Mouse (Mus musculus) T-cell, adult 2 months (primary cell): ENCODE data around the gene Pet117.

Experiments used
- DNase-seq: peaks from one replicate; pipeline ENCODE4 v3.0.0; 2022; ENCODE audit warnings: low spot score

The Pet117 gene

DNA sequence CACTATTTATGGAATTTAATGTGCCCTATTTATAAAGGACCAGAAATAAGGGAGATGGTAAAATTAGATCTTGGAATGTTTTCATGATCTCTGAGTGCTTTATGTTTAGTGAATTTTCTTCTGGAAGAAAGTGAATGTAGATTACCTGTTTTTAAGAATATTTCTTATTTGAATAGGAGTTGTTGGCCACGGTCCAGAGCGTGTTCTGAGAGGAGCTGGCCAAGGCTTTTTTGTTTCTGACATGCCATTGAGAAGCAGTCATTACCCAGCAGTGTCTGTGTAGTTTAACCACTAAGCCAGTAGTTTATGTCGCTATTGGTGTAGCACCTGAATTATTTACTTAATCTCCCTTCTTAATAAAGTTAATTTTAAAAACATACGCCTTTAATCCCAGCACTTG, 12.9 kb downstream of the Pet117 start:
- DNase-seq, result no peak

DNA sequence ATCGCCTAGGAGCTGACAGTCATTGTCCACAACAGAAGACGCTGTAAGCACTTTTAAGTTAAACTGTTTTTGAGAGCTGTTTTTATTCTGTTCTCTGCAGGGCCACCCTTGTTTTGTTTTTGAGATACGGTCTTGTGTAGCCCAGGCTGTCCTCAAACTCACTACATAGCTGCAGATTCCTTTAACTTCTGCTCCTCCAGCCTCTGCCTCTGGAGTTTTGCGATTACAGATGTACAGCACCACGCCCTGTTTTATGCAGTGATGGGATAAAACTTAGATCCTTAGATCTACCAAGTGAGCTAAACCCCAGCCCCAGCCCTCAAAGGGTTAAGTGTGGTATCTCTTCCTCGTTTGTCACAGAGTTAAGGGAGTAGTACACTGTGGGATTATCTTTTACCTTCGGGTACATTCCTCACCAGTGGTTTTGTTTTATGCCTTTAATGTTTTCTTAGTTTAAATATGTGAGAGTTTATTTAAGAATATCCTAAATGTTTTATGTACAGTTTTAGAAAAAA, 13.9 kb downstream of the Pet117 start:
- DNase-seq, result no peak

DNA sequence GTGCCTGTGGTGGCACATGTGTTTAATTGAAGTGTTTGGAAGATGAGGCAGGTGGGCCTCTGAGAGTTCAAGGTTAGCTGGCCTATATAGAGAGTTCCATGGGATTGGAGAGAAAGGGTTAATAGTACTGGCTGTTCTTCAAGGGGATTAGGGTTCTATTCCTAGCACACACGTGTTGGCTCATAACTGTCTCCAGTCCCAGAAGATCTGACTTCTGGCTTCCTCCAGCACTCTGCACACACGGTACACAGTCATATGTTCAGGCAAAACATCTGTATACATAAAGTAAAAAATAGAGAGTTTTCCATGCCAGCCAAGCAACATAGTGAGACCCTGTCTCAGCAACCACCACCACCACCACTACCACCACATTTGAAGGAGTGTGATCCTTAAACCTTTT, 17.5 kb downstream of the Pet117 start:
- no peak for DNase-seq

DNA sequence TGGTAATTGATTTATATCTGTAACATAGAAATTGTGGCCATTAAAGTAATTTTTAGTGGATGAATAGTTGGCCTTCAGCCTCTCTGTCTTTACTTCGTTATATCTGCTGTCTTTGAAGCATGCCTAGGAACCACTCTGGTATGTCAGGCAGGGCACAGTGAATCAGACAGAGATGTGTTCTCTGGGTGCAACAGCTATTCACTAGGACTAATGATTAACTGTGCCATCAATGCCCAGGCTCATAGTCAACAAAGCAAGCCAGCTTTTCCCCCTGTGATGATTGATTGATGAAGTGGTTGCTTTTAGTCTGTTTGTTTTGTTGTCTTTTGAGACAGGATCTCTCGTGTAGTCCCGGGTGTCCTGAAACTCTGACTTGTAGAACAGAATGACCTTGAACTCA, 19.6 kb downstream of the Pet117 start:
- DNase-seq, result no peak

DNA sequence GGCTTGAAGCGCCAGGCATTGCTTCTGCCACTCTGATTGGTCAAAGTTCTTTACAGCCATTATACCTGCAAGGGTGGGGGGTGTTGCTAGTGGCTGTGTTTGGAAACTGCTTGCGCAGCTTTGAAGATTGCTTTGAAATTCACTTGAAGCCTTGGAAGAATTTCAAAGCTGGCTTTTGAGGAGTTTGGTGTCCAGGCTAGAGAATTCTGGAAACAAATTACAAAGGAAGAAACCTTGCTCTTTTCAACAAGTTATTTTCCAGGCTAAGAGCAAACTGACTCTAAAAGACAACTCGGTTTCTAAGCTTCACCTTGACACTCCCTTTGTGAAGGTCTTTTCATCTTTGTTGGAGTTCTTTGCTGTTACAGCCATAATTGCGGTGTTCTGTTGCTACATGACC, 30.7 kb downstream of the Pet117 start:
- no peak for DNase-seq

DNA sequence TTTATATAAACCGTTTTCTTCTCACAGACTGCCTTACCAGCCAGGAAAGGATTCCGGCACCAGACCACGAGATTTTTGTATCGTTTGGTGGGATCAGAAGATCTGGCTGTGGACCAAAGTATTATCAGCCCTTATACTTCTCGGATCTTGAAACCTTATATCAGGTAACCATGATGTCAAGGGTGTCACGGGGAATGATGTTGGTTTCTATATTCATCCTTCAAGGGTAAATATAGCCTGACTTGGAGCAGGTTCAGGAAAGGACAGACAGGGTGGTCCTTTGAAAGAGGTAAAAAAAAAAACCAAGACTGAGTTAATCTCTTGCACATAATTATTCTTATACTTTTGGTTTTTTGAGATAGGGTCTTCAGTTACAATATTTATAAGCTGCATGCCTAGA, 31.9 kb downstream of the Pet117 start:
- no peak for DNase-seq

DNA sequence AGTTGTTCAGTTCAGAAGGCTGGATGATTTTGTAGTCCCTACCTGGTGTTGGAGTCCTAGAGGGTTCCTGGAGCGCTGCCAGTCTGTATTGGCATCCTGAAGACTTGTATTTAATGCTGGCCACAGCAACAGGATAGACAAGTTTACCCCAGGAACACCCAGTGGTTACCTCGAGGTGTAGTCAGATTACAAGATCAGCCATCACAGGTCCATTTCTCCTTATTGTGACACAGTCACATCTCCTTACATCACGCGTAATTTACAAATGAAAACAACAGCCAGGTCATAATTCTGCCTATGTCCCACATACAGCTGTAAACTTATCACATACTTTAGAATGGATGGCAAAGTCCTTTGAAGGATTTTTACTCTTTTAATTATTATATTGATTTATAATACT, 40.2 kb downstream of the Pet117 start:
- no peak for DNase-seq

DNA sequence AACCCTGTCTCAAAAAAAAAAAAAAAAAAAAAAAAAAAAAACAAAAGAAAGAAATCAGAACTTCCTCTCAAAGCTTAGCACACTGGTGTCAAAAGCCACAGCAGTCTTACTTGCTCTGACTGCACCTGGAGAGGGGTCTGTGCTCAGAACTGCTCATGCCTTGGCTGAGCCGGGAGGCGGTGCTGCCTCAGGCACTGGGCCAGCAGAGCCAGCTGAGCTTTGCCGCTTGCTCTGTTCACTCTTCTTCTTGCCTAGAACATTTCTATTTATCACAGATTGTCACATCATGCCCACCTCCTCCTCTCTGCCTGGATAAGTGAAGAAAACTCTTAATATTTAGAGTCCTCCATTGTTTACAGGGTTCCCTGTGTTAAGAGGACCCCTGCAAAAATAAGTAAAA, 41.8 kb downstream of the Pet117 start:
- DNase-seq, result no peak

DNA sequence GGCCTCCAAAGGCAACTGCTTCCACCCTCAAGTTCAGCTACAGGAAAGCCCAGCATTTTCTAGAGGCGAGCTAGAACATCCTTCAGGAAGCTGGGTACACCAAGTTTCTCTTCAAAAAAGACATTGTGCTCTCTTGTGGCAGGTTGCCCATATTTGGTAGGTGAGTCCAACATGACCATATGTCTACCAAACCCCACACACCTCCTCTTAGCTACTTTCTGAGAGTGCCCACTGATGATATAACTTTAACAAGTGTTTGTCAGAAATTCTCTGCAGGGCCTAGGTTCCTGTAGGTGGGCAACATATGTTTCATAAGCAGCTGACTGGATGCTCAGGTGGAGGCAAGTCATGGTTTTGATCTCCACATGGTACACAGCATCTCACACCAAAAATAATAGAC, 45.9 kb downstream of the Pet117 start:
- no peak for DNase-seq

DNA sequence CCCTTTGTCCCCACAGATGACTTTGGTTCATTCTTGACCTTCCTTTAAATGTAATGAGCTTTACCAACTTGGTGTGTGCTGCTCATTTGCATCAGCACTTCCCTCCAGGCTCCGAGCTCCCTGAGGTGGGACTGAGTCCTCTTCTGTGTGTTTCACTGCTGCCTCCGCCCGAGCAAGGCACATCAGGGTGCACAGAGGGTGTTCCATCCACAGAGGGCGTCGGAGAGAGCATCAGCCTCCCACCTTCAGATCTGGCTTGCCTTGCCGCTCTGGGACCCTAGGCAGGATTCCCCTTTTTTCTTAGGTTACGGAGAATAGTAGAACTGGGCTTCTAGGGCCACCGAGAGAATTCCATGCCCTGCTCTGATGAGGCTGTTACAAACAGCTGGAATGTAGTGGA, 48.1 kb downstream of the Pet117 start:
- DNase-seq, result no peak

DNA sequence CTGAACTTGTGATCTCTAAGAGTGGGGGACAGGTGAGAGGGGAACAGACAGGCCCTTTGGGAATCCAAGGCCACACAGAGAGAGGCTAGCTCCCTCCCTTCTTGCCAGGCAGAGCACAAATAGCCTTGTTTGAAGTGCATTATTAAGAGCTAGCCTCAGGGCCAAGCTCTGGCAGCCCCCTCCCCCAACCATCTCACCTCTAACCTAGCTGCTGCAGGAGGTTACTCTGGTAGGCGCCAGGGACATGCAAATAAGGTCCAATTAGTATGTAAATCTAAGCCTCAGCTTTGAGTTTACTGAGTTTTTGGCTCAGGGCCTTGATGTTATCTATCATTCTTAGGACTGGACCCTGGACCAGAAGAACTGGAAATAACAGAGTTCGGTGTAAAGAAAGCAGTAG, 49.3 kb downstream of the Pet117 start:
- DNase-seq, result no peak

DNA sequence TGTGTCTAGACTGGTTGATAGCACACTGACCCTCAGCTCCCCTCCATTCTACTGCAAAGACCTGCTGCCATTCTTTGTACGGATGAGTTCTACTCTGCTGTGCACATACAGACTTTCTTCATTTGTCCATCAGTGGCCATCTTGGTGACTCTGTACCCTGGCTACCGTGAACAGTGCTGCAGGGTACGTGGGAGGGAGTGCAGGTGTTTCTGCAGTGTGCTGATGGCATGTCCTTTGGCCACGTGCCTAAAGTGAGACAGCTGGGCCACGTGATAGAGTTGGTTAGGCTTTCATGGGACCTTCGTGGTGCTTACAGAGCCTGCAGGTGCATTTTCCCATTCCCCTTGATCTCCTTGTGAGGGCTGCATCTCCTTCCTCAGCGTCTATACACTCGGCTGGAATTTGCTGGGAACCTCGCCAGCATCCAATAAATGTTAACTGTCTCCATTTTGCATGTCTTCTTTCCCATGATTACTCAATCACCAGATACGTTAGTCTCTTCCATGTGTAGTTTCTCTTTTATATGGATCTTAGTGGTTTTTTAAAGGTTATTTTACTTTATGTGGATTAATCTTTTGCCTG, 53.4 kb downstream of the Pet117 start:
- DNase-seq, result no peak
